Mouse (Mus musculus): ENCODE measurements at regions not wholly inside any gene's neighbourhood (a gene's known extent, or its start where the extent isn't known, plus 50 kb on each side); places are given as distances from the start of the nearest gene placed in this dataset.
A peak's percentile ranks its signal among the peaks of the same experiment; 100 is the strongest.

DNA sequence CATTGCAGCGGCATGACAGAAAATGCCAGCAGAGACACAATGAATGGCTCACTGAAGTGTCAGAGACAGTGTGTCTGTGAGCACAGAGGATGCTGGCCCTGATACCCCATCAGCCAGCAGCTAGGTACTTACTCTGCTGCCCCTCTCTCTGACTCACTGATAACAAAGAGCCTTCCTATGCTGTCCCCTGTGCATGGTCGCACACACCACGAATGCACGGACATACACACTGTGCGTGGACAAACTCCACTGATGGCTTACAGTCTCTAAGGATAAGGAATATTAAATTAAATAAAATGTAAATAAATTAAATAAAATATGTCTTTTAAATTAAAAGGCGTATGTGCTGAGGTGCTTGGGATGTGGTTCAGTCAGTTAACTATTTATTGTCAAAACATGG is 438.2 kb downstream of the Rwdd3 start:
- no peak for DNase-seq

DNA sequence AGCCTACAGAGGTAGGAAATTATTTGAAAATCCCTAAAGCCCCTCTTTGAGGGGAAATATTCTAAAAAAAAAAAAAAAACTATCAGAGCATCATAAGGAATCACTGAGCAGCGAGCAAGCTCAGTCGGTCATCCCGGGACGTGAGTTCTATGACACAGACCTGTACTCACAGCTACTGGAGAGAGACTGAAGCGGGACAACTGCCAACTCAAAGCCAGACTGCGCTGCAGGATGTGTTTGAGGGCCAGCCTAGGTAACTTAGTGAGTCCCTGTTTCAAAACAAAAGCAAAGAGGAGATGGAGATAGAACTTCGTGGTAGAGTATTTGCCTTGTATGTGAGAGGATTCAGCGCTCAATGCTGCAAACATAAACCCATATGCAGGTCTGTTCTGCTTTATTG is 439.1 kb downstream of the Rwdd3 start:
- peak; percentile 48 for DNase-seq

DNA sequence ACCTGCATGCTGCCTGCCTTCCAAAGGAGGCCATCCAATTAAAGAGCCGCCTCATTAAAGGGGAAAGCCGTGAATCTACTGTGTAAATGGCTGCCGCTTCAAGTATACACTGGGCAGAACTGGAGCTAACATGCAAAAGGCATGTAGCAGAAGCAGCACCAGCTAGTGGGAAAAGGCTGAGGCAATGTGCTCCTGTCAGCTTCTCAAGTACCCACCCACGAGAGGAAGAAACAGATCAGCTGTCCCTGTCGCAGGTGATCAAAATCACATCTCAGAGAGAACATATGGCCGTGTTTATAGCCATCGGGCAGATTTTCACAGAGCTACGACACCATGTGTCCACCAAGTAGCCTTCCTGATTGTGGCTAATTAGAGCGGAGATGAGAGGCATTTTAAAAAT is 440.2 kb downstream of the Rwdd3 start:
- DNase-seq: peak; percentile 58

DNA sequence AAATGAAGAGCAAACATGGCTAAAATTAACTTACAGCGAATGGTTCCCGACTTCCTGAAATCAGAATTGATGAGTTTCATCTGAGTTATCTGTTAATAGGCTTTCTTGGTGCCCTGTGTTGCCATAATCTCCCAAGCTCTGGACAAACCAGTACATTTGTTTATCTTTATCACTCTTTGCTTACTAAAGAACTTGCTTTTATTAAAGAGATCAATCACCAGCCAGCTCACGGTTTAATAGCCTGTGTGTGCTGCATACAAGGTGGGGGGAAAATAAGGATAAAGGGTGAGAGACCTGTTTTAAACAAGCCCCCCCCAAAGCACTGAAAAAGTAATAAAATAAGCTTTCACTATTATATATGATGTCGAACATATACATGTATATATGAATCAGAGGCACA is 441.3 kb downstream of the Rwdd3 start:
- DNase-seq: no peak

DNA sequence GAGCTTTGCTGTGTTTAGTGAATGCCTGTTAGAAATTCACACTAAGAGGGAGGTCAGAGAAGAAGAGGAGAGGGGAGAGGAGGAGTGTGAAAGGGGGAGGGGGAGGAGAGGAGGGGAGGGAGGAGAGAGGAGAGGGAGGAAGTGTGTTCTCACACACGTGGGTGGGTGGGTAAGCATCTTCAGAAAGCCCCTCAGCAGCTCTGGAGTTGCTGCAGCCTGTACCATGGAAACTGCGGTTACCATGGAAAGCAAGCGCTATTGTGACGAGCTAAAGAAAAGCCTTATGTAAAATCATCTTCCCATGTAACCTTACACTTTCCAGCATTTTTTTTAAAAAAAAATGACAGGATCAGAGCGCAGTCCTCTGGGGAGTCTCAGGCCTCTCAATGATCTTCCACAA is 441.8 kb downstream of the Rwdd3 start:
- no peak for DNase-seq

DNA sequence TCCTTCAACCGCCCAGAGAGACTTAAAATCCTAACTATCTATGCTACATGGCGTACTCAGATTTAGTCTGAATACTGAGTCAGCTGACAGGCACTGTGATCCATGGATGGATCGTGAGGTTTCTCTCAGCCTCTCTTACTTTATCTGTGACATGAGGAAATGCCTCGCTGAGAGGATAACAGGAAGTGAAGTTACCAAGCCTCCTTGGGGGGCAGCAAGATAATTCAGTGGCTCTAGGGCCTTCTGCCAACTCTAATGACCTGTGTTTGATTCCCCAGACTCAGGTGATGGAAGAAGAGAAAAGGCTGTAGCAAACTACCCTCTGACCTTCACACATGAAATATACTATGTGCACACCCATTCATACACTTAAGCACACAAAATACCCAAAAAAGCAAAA is 486.3 kb downstream of the Rwdd3 start:
- no peak for DNase-seq

DNA sequence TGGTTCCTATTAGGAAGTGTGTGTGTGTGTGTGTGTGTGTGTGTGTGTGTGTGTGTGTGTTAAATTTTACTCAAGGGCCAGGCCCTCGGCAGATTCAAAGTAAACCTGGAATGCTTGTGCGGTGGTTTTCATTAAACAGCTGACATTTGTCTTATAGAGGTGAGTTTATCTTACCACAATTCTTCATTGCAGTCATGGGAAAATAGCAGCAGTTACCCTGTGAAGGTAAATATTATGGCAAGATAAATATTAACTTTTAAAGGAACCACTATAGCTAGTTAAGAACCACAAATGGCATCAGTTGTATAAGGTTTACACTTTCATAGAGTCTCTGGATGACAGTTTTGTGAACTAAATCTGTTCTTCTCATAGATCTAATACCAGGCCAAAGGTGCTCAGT is 495.6 kb downstream of the Rwdd3 start:
- no peak for DNase-seq

DNA sequence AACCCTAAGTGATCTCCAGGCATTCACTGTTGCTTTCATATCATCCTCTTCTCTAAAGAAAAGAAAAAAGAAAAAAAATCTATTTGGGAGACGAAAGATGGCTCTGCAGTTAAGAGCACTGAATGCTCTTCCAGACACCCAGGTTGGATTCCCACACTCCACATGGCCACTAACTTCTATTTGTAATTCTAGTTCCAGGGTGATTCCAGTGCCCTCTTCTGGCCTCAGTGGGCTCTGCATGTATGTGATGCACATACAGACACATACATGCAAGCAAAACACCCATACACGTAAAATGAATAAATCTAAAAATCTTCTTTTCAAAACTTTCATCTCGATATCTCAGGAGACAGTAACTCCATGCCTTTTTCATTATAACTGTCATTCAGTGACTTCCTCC is 502.8 kb downstream of the Rwdd3 start:
- DNase-seq: no peak

DNA sequence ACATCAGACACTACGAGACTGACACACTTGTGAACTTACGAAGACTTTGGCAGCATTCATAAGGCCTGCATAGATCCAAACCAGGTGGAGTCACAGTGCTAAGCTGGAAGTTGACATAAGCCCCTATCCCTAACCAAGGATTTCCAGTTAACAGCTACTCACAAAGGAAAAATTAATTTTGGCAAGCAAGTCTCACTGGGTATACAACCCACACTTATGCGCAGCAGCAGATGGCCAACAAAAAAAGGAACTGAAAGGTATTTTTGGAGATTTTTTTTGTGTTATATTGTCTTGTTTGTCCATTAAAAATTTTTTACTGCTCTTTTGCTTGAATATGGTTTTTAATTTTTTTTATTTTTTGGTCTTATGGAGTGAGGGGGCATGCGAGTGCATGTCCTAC is 509.0 kb downstream of the Rwdd3 start:
- no peak for DNase-seq

DNA sequence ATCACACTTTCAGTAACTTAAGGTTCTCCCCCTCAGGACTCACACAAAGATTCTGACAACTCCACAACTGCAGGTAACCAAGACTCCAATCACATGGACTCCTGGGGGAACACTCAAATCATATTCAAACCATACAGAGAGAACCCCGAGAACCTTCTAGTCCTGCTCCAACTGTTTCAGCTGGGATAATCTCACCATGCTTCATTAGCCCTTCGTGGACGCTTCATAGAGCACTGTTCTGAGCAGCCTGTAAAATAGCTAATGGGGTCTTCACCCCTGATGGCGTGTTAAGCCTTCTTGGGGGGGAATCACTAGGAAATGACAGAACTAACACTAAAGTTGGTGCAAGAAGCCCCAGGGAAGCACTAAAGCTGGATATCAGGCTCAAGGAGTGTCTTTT is 510.7 kb downstream of the Rwdd3 start:
- DNase-seq: no peak

DNA sequence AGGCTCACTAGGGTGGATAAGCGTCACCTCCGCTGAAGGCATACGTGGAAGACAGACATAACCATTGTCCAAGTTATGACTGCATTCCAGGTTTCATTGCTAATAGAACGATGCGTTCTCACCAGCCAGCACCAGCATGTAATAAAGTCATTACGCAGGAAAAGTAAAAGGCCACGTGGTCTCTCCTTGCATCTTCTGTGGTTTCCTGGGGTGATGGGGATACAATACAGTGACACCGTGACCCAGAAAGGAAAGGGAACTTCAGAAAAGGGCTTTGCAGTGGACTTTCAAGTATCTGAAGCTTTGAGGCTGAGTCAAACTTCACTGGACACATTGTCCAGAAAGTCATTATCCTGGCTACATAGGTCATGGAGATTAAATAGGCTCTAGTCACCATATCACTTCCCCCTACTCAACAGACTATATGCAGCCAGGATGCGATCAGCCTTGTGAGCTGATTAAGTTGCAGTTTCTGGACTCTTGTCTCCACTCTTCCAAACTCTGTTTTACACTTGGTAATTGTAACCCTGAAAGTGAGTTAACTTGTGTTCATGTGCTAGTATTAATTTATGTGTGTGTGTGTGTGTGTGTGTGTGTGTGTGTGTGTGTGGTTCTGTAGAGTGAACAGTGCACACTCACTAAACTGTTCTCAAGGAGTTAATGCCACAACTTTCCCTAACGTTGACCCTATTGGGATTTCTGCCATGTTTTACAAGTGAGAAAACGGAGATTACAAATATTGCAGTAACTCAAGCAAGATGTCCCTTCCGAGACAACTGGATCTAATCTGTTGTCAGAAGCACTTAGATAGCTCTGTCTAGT is 522.2 kb downstream of the Rwdd3 start:
- no peak for DNase-seq

DNA sequence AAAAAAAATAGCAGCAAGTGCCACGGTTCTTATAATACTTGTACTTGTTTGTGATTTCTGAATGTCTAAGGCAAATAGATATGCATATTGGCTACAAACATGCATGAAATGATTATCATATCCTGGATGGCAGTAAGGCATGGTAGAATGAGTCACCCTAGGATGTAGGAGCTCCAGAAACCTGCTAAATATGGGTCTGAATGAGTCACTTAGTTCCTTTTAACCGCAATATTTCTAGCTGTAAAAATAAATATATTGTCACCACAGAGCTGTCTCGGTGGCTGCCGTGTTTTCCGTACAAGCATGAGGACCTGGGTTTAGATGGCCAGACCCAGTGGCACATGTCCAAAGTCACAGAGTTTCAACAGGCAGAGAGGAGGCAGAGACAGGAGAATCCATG is 523.1 kb downstream of the Rwdd3 start:
- DNase-seq: no peak

DNA sequence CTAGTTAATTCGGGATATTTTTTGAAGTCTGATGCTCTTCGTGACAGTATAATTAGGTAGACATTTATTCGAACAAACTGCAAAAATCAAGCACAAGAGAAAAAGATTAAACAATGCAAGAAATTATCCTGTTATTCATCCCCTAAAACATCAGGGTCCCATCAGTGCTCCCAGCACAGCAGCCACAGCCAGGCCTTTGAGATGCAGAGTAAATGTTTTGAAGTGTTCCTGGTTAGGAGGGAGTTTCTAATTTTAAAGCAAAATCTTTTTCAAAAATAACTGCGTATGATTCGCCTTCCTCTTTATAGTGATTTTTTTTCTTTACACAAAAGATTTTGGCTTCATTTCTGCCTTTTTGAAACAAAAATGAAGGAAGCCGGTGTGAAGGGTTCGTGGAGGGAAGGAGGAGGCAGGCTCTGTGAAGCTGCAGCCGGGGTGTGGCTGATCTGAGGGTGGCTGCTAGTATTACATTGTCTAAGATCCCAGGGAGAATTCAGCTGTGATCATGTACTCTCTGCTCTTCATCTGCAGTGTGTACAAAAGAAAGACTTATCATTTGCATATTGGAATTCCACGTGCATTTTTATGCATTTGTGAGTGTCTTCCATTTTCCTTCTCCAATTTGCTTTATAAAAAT is 534.7 kb downstream of the Rwdd3 start:
- no peak for DNase-seq

DNA sequence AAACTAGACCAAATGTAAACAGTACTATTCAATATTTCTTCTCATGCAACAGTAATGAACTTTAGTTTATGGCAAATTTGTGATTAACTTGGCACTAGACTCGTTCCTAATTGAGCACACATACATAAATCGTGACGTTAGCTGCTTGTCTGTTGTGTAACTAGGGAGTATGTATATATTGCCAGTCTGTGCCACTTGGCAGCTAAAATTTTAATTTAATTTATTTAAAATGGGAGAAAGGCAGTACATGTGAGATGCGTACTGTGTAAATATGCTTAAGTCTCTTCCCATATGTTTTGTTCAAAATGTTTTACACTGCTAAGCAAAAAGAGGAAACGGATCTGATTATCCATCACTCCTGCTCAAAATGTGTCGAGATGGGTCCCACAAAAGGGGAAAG is 553.1 kb downstream of the Rwdd3 start:
- no peak for DNase-seq

DNA sequence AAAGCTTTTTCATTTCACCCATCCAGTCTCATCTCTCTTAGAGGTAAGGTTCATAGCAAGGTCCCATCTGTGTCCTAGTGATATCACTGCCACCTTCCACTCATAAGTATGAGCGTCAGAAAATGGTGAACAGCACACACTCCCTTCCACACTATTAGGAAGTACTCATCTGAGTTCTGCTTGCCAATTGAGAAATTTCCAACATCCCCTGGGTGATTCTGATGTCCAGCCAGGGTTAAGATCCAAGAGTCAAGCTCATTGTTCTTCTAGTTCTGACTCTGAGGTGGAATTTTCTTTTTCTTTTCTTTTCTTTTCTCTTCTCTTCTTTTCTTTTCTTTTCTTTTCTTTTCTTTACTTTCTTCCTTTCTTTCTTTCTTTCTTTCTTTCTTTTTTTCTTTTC is 577.3 kb downstream of the Rwdd3 start:
- DNase-seq: no peak

DNA sequence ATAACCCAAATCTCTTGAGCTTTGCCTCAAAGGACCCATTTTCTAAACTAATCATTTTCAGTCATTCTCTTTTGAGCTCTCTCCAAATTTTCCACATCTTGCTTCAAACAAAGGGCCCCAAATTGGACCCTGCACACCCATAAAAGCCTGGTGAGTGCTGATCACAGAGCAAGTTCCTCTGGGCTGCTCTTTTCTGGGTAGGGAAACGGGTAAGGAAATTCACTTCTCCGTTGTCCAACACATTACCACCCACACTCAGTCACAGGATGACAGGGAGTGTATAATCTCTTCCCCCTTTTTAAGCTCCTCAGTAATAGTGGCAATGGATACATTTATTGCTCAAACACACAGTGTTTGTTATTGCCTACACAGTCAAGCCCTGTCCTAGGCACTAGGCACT is 580.3 kb downstream of the Rwdd3 start:
- no peak for DNase-seq

DNA sequence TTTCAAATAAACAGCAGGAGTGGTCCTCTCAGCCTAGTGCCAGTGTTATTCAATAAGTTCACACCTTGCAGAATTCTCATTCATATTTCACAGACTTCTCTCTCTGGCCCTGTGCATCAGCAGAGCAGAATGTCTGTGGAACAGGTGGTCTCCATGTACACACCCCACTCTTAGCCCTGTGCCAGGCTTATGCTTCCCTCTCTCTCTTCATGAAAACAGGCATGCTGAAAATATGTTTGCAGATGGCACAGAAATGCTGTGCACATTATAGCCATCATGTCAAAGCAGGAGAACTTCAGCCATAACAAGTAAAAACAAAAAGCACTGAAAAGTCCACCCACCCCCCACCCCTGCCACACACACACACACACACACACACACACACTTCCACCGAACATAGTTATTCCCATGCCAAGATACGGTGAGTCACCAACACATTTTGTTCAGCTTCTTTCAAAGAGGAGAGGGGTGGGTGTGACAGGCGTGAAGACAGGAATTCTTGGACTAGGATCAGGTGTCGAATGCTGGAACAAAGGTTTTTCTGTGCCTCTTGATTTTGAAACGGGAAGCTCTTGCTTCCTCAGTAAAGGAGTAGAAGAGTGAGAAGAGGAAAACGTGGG is 600.6 kb downstream of the Rwdd3 start:
- no peak for DNase-seq

DNA sequence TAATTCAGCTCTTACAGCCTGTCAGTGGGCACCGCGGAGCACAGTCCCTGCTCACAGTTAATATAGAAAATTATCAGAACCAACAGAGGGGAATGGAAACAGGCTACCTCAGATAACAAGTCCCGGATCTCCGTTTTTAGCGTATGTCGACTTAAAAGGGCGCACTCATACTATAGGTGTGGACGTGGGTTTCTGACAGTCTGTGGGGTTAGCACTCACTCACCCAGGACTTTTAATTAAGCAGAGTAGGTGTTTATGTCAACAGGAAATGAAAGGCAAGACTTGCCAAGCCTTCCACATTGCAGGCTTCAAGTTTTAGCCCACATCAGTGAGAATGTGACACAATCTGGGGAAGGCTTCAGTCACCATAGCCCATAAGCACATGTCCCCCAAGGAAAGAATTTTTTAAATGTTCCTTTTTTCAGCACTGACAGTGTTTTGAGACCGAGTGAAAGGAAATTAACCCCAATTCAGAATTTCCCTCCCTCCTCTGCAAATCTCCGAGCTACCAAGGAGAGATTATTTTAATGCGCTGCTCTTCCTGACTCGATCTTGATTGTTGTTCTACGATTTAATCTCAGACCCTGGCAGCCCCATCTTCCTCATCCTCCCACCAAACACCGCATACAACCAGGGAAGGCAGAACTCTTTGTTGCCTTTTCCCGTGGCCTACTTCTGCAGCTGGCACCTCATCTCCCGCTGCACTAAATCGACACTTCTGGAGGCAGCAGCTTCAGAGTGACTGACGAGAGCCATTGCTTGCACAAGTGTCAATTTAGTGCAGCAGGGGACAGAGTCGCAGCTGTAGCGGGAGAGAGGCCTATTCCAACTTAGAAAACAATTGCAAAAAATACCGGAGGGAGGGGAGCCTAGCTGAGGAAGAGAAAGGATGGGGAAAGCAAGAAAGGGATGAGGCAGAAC is 629.7 kb downstream of the Rwdd3 start:
- DNase-seq: no peak

DNA sequence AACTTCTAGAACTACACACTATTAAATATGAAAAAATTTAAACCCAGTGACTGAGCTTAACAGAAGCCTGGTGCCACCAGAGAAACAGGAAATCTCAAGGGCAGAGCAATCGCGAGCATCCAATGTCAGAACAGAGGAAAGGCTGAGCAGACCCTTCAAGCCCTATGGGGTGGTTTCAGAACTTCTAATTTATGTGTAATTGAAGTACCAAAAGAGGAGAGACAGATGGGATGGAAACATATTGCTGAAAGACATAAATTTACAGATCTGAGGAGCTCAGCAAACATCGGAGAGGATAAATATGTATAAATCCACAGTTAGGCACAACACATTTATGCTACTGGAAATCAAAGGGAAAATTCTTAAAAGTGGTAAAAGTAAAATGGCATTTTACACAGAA is 637.6 kb downstream of the Rwdd3 start:
- no peak for DNase-seq

DNA sequence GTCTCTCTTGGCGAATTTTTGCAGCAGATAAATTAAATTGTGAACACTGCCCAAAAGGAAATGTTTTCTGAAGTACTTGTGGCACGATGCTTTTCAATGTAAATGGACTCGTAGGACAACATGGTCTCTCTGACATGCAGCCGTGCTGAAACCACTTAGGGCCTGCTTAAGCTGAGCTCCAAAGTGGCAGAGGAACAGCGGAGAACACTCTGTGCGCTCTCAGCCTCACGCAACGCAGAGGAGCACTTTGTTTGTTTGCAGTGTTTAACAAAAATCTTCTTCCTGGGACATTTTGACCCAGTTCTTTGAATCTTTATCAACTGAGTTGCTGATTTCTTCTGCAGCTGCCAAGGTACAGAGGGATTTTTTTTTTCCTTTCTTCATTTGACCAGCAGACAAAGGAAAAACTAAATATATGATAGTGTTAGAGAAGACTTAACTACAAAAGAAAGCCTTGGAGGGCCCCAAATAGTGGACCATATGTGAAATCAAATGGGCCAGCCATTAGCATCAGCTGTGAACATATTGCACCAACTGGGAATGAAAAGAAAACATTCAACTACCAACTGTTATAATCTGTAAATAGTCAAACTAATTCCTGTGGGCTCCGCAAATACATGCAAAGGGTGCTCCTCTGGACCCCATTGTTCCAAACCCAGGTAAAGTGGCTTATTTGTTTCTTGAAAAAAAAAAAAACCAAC is 639.5 kb downstream of the Rwdd3 start:
- DNase-seq: no peak

DNA sequence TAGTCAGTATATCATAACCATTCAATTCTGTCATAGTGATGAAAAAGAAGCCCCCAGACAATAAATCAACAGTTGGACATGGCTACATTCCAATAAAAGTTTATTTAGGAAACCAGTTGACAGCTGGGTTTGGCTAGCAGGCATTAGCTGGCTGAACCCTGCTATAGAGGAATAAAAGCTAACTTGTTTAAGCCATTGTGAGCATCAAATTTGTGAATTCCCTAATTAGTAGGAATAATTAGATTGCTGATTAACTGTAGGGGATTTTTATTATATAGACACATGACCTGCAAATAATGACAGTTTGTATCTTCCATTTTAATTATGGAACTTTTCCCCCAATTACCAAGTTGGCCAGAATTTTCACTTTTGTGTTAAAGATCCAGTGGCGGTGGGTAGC is 659.8 kb downstream of the Rwdd3 start:
- DNase-seq: no peak

DNA sequence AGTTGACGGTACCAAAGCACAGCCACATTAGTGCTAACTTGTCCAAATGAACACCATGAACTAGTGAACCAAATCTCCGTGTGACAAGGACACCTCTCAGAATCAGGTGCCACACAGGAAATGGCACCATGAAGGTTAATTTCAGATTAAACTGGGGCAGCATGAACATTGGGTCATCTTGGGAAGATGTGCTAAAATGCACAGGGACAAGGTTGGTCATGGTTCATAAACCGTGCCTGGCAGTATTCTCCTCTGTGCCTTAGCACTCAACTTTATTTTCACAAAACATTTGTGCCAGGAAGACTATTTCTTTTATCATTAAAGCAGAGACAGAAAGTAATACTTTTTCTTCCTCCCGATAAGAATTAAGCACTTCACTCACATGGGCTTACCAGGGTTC is 672.6 kb downstream of the Rwdd3 start:
- no peak for DNase-seq

DNA sequence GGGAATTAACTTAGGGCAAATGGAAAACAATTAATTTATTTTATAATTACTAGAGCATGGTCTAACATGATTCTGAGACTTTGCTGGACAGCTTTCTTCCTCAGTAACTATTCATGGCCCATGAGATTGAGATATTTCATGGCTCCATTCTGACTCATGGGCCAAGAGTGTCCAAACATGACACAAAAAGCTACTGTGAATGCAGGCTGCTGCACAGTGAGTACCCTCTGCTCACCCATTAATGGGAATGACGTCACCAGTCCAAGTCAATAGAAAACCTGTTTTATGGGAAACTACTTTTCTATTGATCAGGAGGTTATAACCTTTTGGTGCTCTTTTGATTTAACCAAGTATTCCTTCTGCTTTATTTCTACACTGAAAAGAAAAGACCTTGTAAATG is 693.6 kb downstream of the Rwdd3 start:
- DNase-seq: no peak
